Comparison of ENCODE assay signal across 1 mouse cellular context in the genomic region with DNA sequence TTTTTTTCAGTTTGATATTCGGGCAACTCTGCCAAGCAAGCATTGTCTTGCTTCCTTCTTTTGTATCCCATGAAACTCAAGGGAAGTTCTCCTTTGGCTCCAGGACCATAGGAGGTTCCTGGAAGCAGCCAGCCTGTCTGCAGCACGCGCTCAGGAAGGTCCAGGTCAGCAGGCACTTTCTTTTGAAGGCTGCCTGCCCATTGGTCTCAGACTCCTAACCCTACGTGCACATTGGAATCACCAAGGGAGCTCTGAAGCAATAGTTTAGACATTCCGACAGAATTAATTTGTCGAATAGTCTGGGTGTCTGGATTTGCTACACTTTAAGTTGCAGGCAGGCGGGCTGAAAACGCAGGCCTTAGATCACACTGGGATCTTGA.
TF ChIP-seq lines count a peak whose summit lies in the region.

No protein-coding gene starts in this region.

TF ChIP-seq in MEL, 35 proteins besides CTCF, POLR2A, EP300 and RAD21 (continued from another document):
- TF ChIP-seq USF2 (IDR thresholded peaks at IDR 0.05; ENCODE audit: borderline replicate concordance in 1 of 2, insufficient read depth in 1 of 2, low read depth in 1 of 2, low read length in 2 of 2) = no peak
TF ChIP-seq in MEL: peak in this region for 0.
